Mouse (Mus musculus): ENCODE results near the gene Nkx2-9. TPM values are rescaled to one million over a fixed set of nuclear protein-coding genes. Genes with fewer than 3 reads are reported as not detected.
A peak's percentile ranks its signal among the peaks of the same experiment; 100 is the strongest.

Nkx2-9 gene
- not detected in 2 replicates for polyA plus RNA-seq (2016; fragmentation: Nextera tagmentation; extraction: Ambion mirVana)

GRCm38 (mm10) chr12:56612761-56613437, at the start of gene Nkx2-9:
TSS of gene Nkx2-9 (minus strand) at chr12:56613284.
- Histone ChIP-seq H3K9me3 (replicated peaks) (no peaks in the 10 kb centered on the region), H3K27me3 (ENCODE audit: low read depth, poor library complexity, severe bottlenecking) (peaks cover 98% of the 10 kb centered on the region), H3K4me3 (peak within 1 kb of the TSS; percentile 44), H3K27ac (no peak within 1 kb of the TSS), H3K4me1 (peaks cover 19% of the 10 kb centered on the region), H3K36me3 (no peaks in the 10 kb centered on the region)
- DNase-seq (ENCODE audit: low spot score) = peak; percentile 60
- WGBS = under 1% methylated on average over 40 of the region's 40 CpGs

GRCm38 (mm10) chr12:56637181-56637566, 24.1 kb upstream of the Nkx2-9 start:
- no peak overlapping the region for H3K27ac ChIP-seq
- WGBS = 9% methylated on average over 5 of the region's 5 CpGs
- H3K27me3 ChIP-seq (ENCODE audit: low read depth, poor library complexity, severe bottlenecking) = peaks cover 29% of the 10 kb centered on the region
- peaks cover 3% of the 10 kb centered on the region; the same call in 1 of the 2 replicates for H3K4me1 ChIP-seq
- no peak for DNase-seq (ENCODE audit: low spot score)
- no peaks in the 10 kb centered on the region for H3K36me3 ChIP-seq
- H3K4me3 ChIP-seq = peak overlapping the region; percentile 40
- no peaks in the 10 kb centered on the region for H3K9me3 ChIP-seq (replicated peaks)

- WGBS = 25% methylated on average over 14 of the region's 14 CpGs
- H3K4me3 ChIP-seq = peak overlapping the region; percentile 40
- peaks cover 29% of the 10 kb centered on the region for H3K27me3 ChIP-seq (ENCODE audit: low read depth, poor library complexity, severe bottlenecking)
- H3K27ac ChIP-seq = no peak overlapping the region
- peaks cover 3% of the 10 kb centered on the region; the same call in 1 of the 2 replicates for H3K4me1 ChIP-seq
- H3K9me3 ChIP-seq (replicated peaks) = no peaks in the 10 kb centered on the region
- peak; percentile 59 for DNase-seq (ENCODE audit: low spot score)
- no peaks in the 10 kb centered on the region for H3K36me3 ChIP-seq
These were observed 23.6 kb upstream of the Nkx2-9 start for GRCm38 (mm10) chr12:56636534-56637180.

GRCm38 (mm10) chr12:56616088-56616487, 3.0 kb upstream of the Nkx2-9 start:
- Histone ChIP-seq H3K4me3 (no peak overlapping the region), H3K4me1 (peaks cover 19% of the 10 kb centered on the region), H3K9me3 (replicated peaks) (no peaks in the 10 kb centered on the region), H3K36me3 (no peaks in the 10 kb centered on the region), H3K27me3 (ENCODE audit: low read depth, poor library complexity, severe bottlenecking) (peaks cover 97% of the 10 kb centered on the region), H3K27ac (no peak overlapping the region)
- 5% methylated on average over 1 of the region's 1 CpGs for WGBS
- no peak for DNase-seq (ENCODE audit: low spot score)

GRCm38 (mm10) chr12:56615391-56615790, 2.3 kb upstream of the Nkx2-9 start:
- DNase-seq (ENCODE audit: low spot score) = no peak
- peaks cover 19% of the 10 kb centered on the region for H3K4me1 ChIP-seq
- WGBS = 8% methylated on average over 6 of the region's 6 CpGs
- no peak overlapping the region for H3K27ac ChIP-seq
- H3K36me3 ChIP-seq = no peaks in the 10 kb centered on the region
- H3K9me3 ChIP-seq (replicated peaks) = no peaks in the 10 kb centered on the region
- no peak overlapping the region for H3K4me3 ChIP-seq
- peaks cover 98% of the 10 kb centered on the region for H3K27me3 ChIP-seq (ENCODE audit: low read depth, poor library complexity, severe bottlenecking)

GRCm38 (mm10) chr12:56614513-56614912, 1.4 kb upstream of the Nkx2-9 start:
- Histone ChIP-seq H3K4me1 (peaks cover 19% of the 10 kb centered on the region), H3K4me3 (no peak overlapping the region)
- DNase-seq (ENCODE audit: low spot score) = peak; percentile 56

GRCm38 (mm10) chr12:56613916-56614510, 929 bp upstream of the Nkx2-9 start:
- WGBS = 3% methylated on average over 14 of the region's 14 CpGs
- DNase-seq (ENCODE audit: low spot score) = peak; percentile 56
- Histone ChIP-seq H3K27ac (no peak overlapping the region), H3K36me3 (no peaks in the 10 kb centered on the region), H3K9me3 (replicated peaks) (no peaks in the 10 kb centered on the region), H3K4me3 (no peak overlapping the region), H3K27me3 (ENCODE audit: low read depth, poor library complexity, severe bottlenecking) (peaks cover 98% of the 10 kb centered on the region), H3K4me1 (peaks cover 19% of the 10 kb centered on the region)

More at GRCm38 (mm10) chr12:56614513-56614912, 1.4 kb upstream of the Nkx2-9 start:
- Histone ChIP-seq H3K36me3 (no peaks in the 10 kb centered on the region), H3K27me3 (ENCODE audit: low read depth, poor library complexity, severe bottlenecking) (peaks cover 98% of the 10 kb centered on the region), H3K9me3 (replicated peaks) (no peaks in the 10 kb centered on the region), H3K27ac (no peak overlapping the region)
- WGBS = under 1% methylated on average over 21 of the region's 21 CpGs

- Histone ChIP-seq H3K27ac (no peak overlapping the region), H3K36me3 (no peaks in the 10 kb centered on the region), H3K4me1 (peaks cover 19% of the 10 kb centered on the region), H3K27me3 (ENCODE audit: low read depth, poor library complexity, severe bottlenecking) (peaks cover 98% of the 10 kb centered on the region), H3K4me3 (peak overlapping the region; percentile 28; the same call in 1 of the 2 replicates), H3K9me3 (replicated peaks) (no peaks in the 10 kb centered on the region)
- DNase-seq (ENCODE audit: low spot score) = no peak
- WGBS = 0% methylated on average over 6 of the region's 6 CpGs
These were observed 350 bp upstream of the Nkx2-9 start for GRCm38 (mm10) chr12:56613438-56613830.

- Histone ChIP-seq H3K27me3 (ENCODE audit: low read depth, poor library complexity, severe bottlenecking) (peaks cover 99% of the 10 kb centered on the region), H3K4me3 (peak overlapping the region; percentile 44), H3K9me3 (replicated peaks) (no peaks in the 10 kb centered on the region), H3K4me1 (peaks cover 19% of the 10 kb centered on the region), H3K36me3 (no peaks in the 10 kb centered on the region), H3K27ac (no peak overlapping the region)
- DNase-seq (ENCODE audit: low spot score) = no peak
- 2% methylated on average over 10 of the region's 10 CpGs for WGBS
These were observed 742 bp downstream of the Nkx2-9 start for GRCm38 (mm10) chr12:56612349-56612735.

- no peak overlapping the region for H3K27ac ChIP-seq
- DNase-seq (ENCODE audit: low spot score) = peak; percentile 77
- WGBS = under 1% methylated on average over 57 of the region's 57 CpGs
These were observed 1.4 kb downstream of the Nkx2-9 start for GRCm38 (mm10) chr12:56611504-56612348.

GRCm38 (mm10) chr12:56610851-56611250, 2.2 kb downstream of the Nkx2-9 start:
- no peak for DNase-seq (ENCODE audit: low spot score)
- H3K4me1 ChIP-seq = peaks cover 19% of the 10 kb centered on the region
- H3K9me3 ChIP-seq (replicated peaks) = no peaks in the 10 kb centered on the region
- peaks cover 100% of the 10 kb centered on the region for H3K27me3 ChIP-seq (ENCODE audit: low read depth, poor library complexity, severe bottlenecking)
- no peaks in the 10 kb centered on the region for H3K36me3 ChIP-seq
- no peak overlapping the region for H3K27ac ChIP-seq
- 5% methylated on average over 6 of the region's 6 CpGs for WGBS
- H3K4me3 ChIP-seq = no peak overlapping the region

More at GRCm38 (mm10) chr12:56611504-56612348, 1.4 kb downstream of the Nkx2-9 start:
- H3K4me1 ChIP-seq = peaks cover 19% of the 10 kb centered on the region
- no peaks in the 10 kb centered on the region for H3K9me3 ChIP-seq (replicated peaks)
- no peaks in the 10 kb centered on the region for H3K36me3 ChIP-seq
- H3K4me3 ChIP-seq = peak overlapping the region; percentile 44
- peaks cover 100% of the 10 kb centered on the region for H3K27me3 ChIP-seq (ENCODE audit: low read depth, poor library complexity, severe bottlenecking)

GRCm38 (mm10) chr12:56591722-56592121, 21.4 kb downstream of the Nkx2-9 start:
- H3K27ac ChIP-seq = no peak overlapping the region
- peaks cover 22% of the 10 kb centered on the region; the same call in 1 of the 2 replicates for H3K27me3 ChIP-seq (ENCODE audit: low read depth, poor library complexity, severe bottlenecking)
- no peak for DNase-seq (ENCODE audit: low spot score)
- H3K9me3 ChIP-seq (replicated peaks) = no peaks in the 10 kb centered on the region
- 10% methylated on average over 4 of the region's 4 CpGs for WGBS
- H3K4me3 ChIP-seq = no peak overlapping the region
- no peaks in the 10 kb centered on the region for H3K36me3 ChIP-seq
- H3K4me1 ChIP-seq = no peaks in the 10 kb centered on the region
